Comparison of ENCODE assay signal across 22 mouse cellular contexts in genomic region chr9:37362881-37363280, GRCm38 (mm10). TPM values are rescaled to one million over a fixed set of nuclear protein-coding genes. Genes with fewer than 3 reads are reported as not detected.
"Had no signal": no experiment of that assay in that cellular context is flagged by ENCODE, and none has a peak within 500 bp of the region (broad histone marks: within the 10 kb centered on the region; RNA-seq: fewer than 3 reads in every experiment).

No protein-coding gene starts in this region.

- H3K9ac ChIP-seq: kidney, embryonic 15.5 days; limb, embryonic 12.5 days; limb, embryonic 15.5 days; liver, embryonic 14.5 days; liver, postnatal 0 days; lung, embryonic 14.5 days; midbrain, embryonic 13.5 days; neural tube, embryonic 12.5 days; neural tube, embryonic 15.5 days; stomach, embryonic 15.5 days had no signal

- DNase-seq: kidney, adult 18-20 months; kidney, postnatal 10 days; left cerebral cortex, postnatal 4 days; liver, postnatal 0 days; lung, embryonic 14.5 days; lung, postnatal 36 days; retina, postnatal 1 day; right cerebral cortex, postnatal 25 days; spleen, adult 18-20 months; thymus, postnatal 25 days had no signal

- H3K9me3 ChIP-seq: kidney, embryonic 15.5 days; limb, embryonic 12.5 days; limb, embryonic 15.5 days; midbrain, embryonic 13.5 days; neural tube, embryonic 12.5 days; neural tube, embryonic 15.5 days; stomach, embryonic 15.5 days had no signal

- H3K27ac ChIP-seq: kidney, embryonic 15.5 days; limb, embryonic 12.5 days; limb, embryonic 15.5 days; liver, embryonic 14.5 days; midbrain, embryonic 13.5 days; neural tube, embryonic 12.5 days; neural tube, embryonic 15.5 days; stomach, embryonic 15.5 days had no signal

- H3K4me3 ChIP-seq: kidney, embryonic 15.5 days; limb, embryonic 12.5 days; limb, embryonic 15.5 days; midbrain, embryonic 13.5 days; neural tube, embryonic 12.5 days; neural tube, embryonic 15.5 days; stomach, embryonic 15.5 days had no signal

- H3K4me2 ChIP-seq: kidney, embryonic 15.5 days; limb, embryonic 12.5 days; limb, embryonic 15.5 days; liver, embryonic 11.5 days; lung, embryonic 14.5 days; midbrain, embryonic 13.5 days; neural tube, embryonic 12.5 days; neural tube, embryonic 15.5 days; stomach, embryonic 15.5 days had no signal

- ATAC-seq: inflammation-experienced regulatory T-cells, adult 6 months; intestine, embryonic 16.5 days; liver, postnatal 0 days; lung, postnatal 0 days; midbrain, embryonic 13.5 days had no signal

- H3K27me3 ChIP-seq: kidney, embryonic 15.5 days; limb, embryonic 15.5 days; midbrain, embryonic 13.5 days; neural tube, embryonic 12.5 days; neural tube, embryonic 15.5 days; stomach, embryonic 15.5 days had no signal

- H3K36me3 ChIP-seq: kidney, embryonic 15.5 days; limb, embryonic 12.5 days; limb, embryonic 15.5 days; midbrain, embryonic 13.5 days; neural tube, embryonic 12.5 days; neural tube, embryonic 15.5 days; stomach, embryonic 15.5 days had no signal

RNA-seq across cellular contexts. Expression of gene Hepacam, which starts 4.3 kb away (rescaled TPM):
- polyA plus RNA-seq: inflammation-experienced regulatory T-cells, adult 6 months; kidney, embryonic 15.5 days; limb, embryonic 12.5 days; liver, embryonic 11.5 days; liver, embryonic 14.5 days; liver, postnatal 0 days; lung, embryonic 14.5 days had no signal

RNA-seq across cellular contexts. Expression of gene Robo4, which starts 38.8 kb away (rescaled TPM):
- polyA plus RNA-seq: inflammation-experienced regulatory T-cells, adult 6 months had no signal
